Mouse (Mus musculus) cerebellum, adult 2 months (tissue): Measurements from ENCODE around the gene Malrd1. TPM values are rescaled to one million over a fixed set of nuclear protein-coding genes. Genes with fewer than 3 reads are reported as not detected.

Experiments used
- DNase-seq, 2 experiments: peaks; one replicate each; pipeline ENCODE4 v3.0.0; 2021
- H3K27ac ChIP-seq: fragments of 200-500 bp; 2 replicates; pipeline ENCODE4 v1.5.1; 2012; ENCODE audit warnings: low read length, control low read depth, inconsistent platforms; ENCODE audit not compliant: insufficient read depth
- H3K27me3 ChIP-seq: fragments of 200-500 bp; 2 replicates; pipeline ENCODE4 v1.6.1; 2012; ENCODE audit warnings: inconsistent platforms, mild to moderate bottlenecking, low read length, moderate library complexity; ENCODE audit not compliant: control insufficient read depth, insufficient read depth
- H3K4me1 ChIP-seq: fragments of 200-500 bp; 2 replicates; pipeline ENCODE4 v1.6.1; 2011; ENCODE audit warnings: low read length; ENCODE audit not compliant: control insufficient read depth, insufficient read depth
- H3K4me3 ChIP-seq: fragments of 200-500 bp; replicated peaks from 2 replicates; pipeline ENCODE3; 2011; ENCODE audit warnings: mild to moderate bottlenecking, low read depth, low read length, control low read depth; ENCODE audit not compliant: insufficient read depth
- CTCF ChIP-seq: fragments of 200-500 bp; IDR thresholded peaks from 2 replicates; pipeline ENCODE4 v1.5.1; 2011; ENCODE audit warnings: low read depth, mild to moderate bottlenecking, control low read depth, low read length, moderate library complexity, borderline replicate concordance; ENCODE audit not compliant: insufficient read depth
- POLR2A ChIP-seq: fragments of 200-500 bp; IDR thresholded peaks from 2 replicates; pipeline ENCODE4 v1.6.1; 2011; ENCODE audit warnings: low read length, control low read depth, borderline replicate concordance; ENCODE audit not compliant: insufficient read depth
- WGBS: fragments of 180-500 bp; shearing (Covaris S2); methylation state at CpG from one replicate; pipeline ENCODE4 v1.1.7; 2018; 5-methylcytosine and 5-hydroxymethylcytosine counted together
- polyA plus RNA-seq: library from polyadenylated mRNA; depleted of rRNA; stranded (reverse); fragments of >200 nt; gene quantifications from 2 replicates; pipeline ENCODE4 v1.2.3, GENCODE M21; 2012

The Malrd1 gene
- polyA plus RNA-seq, 1 experiment: 0.02 TPM

DNA sequence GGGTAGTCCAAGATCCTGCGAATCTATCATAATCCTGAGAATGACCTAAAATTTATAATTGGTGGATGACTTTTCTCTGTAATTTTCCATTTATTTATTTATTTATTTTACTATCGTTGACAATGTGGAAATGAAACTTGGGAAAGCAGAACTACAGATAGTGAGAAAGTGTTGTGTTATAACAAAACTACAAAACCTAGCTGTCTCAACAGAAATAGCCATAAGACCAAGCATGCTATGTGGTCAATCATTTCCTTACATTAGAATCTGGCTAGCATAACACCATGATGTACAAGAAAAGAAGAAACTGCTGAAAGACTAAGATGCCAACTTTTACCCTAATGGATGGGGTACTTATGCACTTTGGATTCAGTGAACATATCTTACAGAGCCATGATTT lies 656.9 kb downstream of the Malrd1 start:
- no peaks in the 10 kb centered on the region for H3K27me3 ChIP-seq
- 95% methylated on average over 2 of the region's 2 CpGs for WGBS
- H3K4me1 ChIP-seq: no peaks in the 10 kb centered on the region
- no peak overlapping the region for H3K4me3 ChIP-seq
- TF ChIP-seq POLR2A: no peak
- no peak for TF ChIP-seq CTCF
- DNase-seq: no peak
- no peak overlapping the region for H3K27ac ChIP-seq

DNA sequence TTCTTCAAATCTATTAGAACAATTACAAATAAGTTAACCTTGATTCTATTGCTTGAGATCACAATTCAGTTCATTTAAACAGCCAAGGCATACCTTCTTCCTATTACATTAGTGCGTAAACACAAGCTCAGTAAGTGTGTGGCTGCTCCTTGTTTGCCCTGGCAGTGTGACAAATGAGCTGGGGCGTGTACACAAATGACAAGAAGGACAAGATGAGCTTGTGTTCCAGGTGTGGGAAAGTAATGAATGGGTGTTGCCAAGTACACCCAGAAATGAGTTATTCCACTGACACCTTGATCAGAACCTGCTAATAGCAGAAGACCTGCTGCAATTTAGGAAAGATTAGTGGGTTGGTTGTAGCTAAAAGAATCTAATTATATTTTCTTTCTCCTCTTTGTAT lies 683.7 kb downstream of the Malrd1 start:
- DNase-seq: no peak
- 63% methylated on average over 2 of the region's 2 CpGs for WGBS
- TF ChIP-seq CTCF (no peak), POLR2A (no peak)
- Histone ChIP-seq H3K4me1 (no peaks in the 10 kb centered on the region), H3K27me3 (no peaks in the 10 kb centered on the region), H3K27ac (no peak overlapping the region), H3K4me3 (no peak overlapping the region)

DNA sequence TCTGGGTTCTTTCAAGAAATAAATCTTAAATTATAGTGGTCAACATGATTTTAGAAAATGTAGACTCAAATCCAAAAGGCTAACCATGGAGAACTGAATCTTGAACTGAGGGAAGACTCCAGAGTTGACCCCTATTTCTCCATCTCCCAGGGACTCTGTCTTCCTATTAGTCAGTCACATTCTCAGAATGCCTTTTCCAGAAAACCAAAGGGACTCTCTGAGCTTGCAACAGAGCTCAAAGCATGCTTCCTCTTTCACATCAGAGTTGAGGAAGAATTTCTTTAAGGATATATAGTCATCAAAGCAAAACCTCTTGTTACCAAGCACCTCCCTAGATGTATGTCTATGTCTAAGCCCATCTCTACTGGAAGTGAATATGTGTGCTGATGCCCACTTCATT lies 686.5 kb downstream of the Malrd1 start:
- DNase-seq: no peak
- Histone ChIP-seq H3K27ac (no peak overlapping the region), H3K4me3 (no peak overlapping the region), H3K27me3 (no peaks in the 10 kb centered on the region), H3K4me1 (no peaks in the 10 kb centered on the region)
- TF ChIP-seq POLR2A (no peak), CTCF (no peak)

DNA sequence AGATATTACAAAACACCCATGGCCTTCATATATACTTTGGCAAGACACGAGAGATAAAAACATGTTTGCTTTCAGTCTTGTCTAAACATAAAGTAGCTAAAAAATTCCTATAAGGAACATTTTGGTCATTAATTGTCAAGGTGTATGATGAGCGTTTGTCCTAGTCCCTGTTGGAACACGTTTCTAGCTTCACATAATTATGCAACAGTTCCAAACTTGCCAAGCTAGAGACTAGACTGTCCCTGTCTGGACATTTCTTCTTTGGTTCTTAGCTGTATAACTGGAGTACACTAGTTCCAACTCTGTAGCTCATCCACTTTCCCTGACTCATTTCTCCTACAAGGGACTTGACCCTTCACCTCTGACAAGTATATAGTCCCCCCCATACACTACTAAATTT lies 687.8 kb downstream of the Malrd1 start:
- Histone ChIP-seq H3K4me3 (no peak overlapping the region), H3K27me3 (no peaks in the 10 kb centered on the region), H3K27ac (no peak overlapping the region), H3K4me1 (no peaks in the 10 kb centered on the region)
- TF ChIP-seq POLR2A (no peak), CTCF (no peak)
- no peak for DNase-seq
- WGBS: 84% methylated on average over 3 of the region's 3 CpGs

DNA sequence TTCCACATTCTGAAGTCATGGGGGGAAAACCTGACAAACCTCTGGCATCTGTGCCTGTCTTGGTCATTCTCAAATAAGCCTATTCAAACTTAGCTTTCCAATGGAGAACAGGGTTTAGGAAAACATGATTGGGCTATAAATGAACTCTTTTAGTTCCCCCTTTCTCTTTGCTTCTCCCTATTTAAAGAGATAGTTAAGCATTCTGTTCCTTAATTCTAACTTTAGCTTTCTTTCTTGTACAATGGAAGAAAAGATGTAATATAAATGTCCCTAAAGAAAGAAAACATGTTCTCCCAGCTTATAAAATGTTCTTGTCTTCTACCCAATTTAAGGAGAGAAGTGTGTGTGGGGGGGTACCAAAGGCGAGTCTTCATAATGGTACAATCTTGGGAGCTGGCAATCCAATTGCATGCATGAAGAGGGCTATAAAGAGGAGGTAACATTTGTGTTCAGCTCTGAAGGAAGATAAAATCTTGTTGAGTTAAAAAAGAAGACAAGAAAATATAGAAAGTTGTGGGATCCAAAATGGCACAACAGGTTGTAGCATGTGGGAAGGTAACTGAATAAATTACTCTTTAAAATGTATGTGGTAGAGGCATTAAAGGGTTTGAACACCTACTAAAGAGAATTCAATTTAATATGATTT lies 702.0 kb downstream of the Malrd1 start:
- Histone ChIP-seq H3K27ac (no peak overlapping the region), H3K27me3 (no peaks in the 10 kb centered on the region), H3K4me1 (no peaks in the 10 kb centered on the region), H3K4me3 (no peak overlapping the region)
- no peak for TF ChIP-seq CTCF
- TF ChIP-seq POLR2A: no peak
- WGBS: 90% methylated on average over 1 of the region's 1 CpGs
- DNase-seq: no peak

DNA sequence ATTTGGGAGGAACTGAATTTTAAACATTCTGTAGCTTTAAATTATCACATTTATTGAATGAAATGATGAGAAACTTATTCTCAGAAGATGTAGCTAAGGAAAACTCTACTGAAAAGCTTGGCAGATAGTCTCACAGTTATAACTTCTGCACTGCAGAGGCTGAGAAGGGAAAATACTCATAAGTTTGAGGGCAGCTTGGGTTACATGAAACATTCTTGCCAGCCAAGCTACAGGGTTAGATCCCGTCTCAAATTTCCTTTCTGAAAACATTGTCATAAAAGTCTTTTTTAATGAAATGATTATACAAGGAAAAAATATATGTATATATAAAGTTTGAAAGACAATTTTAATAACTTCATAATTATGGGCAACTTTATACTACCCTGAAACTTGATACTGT lies 714.6 kb downstream of the Malrd1 start:
- no peak for DNase-seq
- TF ChIP-seq POLR2A (no peak), CTCF (no peak)
- Histone ChIP-seq H3K27ac (no peak overlapping the region), H3K4me1 (no peaks in the 10 kb centered on the region), H3K4me3 (no peak overlapping the region), H3K27me3 (no peaks in the 10 kb centered on the region)
- 86% methylated on average over 1 of the region's 1 CpGs for WGBS

DNA sequence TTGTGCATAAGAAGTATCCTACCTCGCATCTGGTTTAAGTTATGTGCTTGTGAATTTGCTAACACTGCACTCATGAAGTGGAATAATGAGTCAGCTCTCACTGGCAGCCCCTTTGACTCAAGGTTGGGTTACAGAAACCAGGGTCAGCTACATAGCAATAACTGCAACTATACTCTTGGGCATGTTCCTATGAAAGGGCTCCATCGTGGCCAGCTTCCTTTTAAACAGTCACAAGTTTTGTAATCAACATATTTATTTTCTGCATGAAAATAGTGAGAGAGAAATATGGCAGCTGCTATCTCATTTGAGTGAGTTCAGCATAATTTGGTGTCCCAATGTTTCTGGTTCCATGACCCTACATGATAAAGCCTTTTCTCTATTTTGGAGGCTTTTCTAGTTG lies 716.8 kb downstream of the Malrd1 start:
- no peak for DNase-seq
- H3K27ac ChIP-seq: no peak overlapping the region
- no peaks in the 10 kb centered on the region for H3K4me1 ChIP-seq
- H3K27me3 ChIP-seq: no peaks in the 10 kb centered on the region
- TF ChIP-seq CTCF (no peak), POLR2A (no peak)
- WGBS: 83% methylated on average over 2 of the region's 2 CpGs
- H3K4me3 ChIP-seq: no peak overlapping the region

DNA sequence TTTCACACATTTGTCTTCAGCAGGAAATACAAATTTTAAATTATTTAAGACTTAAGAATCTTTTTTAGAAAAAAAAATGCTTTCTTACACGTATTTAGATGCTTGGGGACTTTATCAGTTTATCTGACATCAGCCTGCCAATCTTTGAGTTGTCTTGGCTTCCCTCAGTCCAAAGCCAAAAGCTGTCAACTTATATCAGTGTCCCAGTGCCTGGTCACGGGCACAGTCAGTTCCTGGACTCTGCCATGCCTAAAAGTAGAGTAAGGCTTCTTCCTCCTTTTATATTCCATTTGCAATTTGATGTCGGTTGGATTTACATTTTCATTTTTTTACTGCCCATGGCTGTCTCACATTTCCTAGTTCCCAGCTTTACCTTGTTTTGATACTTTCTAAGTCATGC lies 722.6 kb downstream of the Malrd1 start:
- no peak overlapping the region for H3K4me3 ChIP-seq
- TF ChIP-seq POLR2A (no peak), CTCF (no peak)
- no peak for DNase-seq
- no peaks in the 10 kb centered on the region for H3K27me3 ChIP-seq
- no peaks in the 10 kb centered on the region for H3K4me1 ChIP-seq
- H3K27ac ChIP-seq: no peak overlapping the region
- 11% methylated on average over 3 of the region's 3 CpGs for WGBS

DNA sequence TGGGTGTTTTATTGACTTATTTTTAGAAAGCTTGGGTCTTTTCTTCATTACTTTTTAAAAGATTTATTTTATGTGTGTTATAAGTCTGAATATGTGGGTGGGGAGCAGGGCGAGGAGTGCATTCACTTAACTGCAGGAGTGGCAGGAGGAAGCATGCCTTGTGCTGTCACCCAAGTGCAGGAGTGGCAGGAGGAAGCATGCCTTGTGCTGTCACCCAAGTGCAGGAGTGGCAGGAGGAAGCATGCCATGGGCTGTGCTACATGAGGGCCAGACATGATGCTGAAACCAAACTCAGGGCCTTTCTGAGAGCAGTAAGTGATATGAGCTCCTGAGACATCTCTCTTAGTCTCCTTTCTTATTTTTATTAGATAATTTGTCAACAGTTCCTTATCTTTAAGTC lies 726.0 kb downstream of the Malrd1 start:
- 85% methylated on average over 1 of the region's 1 CpGs for WGBS
- Histone ChIP-seq H3K27ac (no peak overlapping the region), H3K27me3 (no peaks in the 10 kb centered on the region), H3K4me1 (no peaks in the 10 kb centered on the region), H3K4me3 (no peak overlapping the region)
- TF ChIP-seq CTCF (no peak), POLR2A (no peak)
- no peak for DNase-seq
